In the genomic region with DNA sequence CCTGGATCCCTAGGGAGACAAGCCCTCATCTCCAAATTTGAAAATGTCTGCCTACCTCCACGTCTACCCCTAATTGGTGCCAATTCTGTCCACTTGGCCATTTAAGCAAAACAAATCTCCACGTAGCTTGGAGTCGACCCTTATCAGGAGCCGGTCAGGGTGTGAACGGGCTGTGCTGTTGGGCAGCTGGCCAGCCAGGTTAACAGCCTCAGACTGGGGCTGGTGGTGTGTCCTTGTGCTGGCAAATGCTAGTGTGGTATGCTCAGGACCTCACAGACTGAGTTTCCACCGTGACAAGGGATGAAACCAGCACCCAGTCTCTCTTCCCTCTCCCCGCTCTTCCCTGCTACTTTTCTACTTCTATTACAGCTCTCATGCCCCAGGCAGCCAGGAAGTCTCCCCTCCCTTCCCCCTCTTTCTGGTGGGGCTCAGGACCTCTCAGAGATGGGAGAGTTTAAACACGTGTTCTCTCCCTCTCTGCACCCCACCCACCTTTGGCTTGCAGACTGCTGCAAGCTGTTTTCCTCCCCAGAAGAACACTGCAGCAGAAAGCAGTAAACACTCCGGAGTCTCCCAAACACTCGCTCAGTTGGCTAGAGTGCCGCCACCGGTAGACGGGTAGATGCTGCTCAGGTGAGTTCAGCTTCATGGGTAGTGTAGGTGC, we compare ENCODE assay signal across 8 mouse cellular contexts. TPM values are rescaled to one million over a fixed set of nuclear protein-coding genes. Genes with fewer than 3 reads are reported as not detected.
DNase-seq lines count a peak whose midpoint lies in the region.

No protein-coding gene starts in this region.

- H3K36me3 ChIP-seq in heart, embryonic 10.5 days: no peaks in the 10 kb centered on the region
- H3K36me3 ChIP-seq in limb, embryonic 10.5 days: no peaks in the 10 kb centered on the region

- peak overlapping the region; percentile 59 for H3K27ac ChIP-seq in heart, embryonic 10.5 days
- peak overlapping the region; percentile 59 for H3K27ac ChIP-seq in limb, embryonic 10.5 days

- 46% methylated on average over 13 of the region's 13 CpGs for WGBS in heart, embryonic 10.5 days
- 57% methylated on average over 13 of the region's 13 CpGs for WGBS in limb, embryonic 10.5 days

- H3K9me3 ChIP-seq in heart, embryonic 10.5 days: no peaks in the 10 kb centered on the region
- H3K9me3 ChIP-seq in limb, embryonic 10.5 days (replicated peaks): no peaks in the 10 kb centered on the region

- no peaks in the 10 kb centered on the region for H3K27me3 ChIP-seq in heart, embryonic 10.5 days (ENCODE audit: insufficient read depth, poor library complexity, severe bottlenecking)
- no peaks in the 10 kb centered on the region for H3K27me3 ChIP-seq in limb, embryonic 10.5 days (ENCODE audit: low read depth, poor library complexity, severe bottlenecking)

- peak; percentile 30 for DNase-seq in CD4-positive helper T cell, adult 2 months (ENCODE audit: low read depth, low spot score)
- DNase-seq in R1 (ENCODE audit: low read depth, low spot score): peak; percentile 30
- no peak for DNase-seq in heart, embryonic 10.5 days (ENCODE audit: low spot score)
- no peak for DNase-seq in limb, embryonic 10.5 days (ENCODE audit: low spot score)
- peak; percentile 43 for DNase-seq in naive thymus-derived CD4-positive, alpha-beta T cell, adult 2 months (ENCODE audit: low read depth)
- DNase-seq in B cell, adult 2 months: no peak
- DNase-seq in retina, embryonic 14.5 days (ENCODE audit: low spot score): no peak
- DNase-seq in left cerebral cortex, adult 18-20 months (ENCODE audit: low spot score in 2 of 2): no peak

- peaks cover 55% of the 10 kb centered on the region for H3K4me1 ChIP-seq in heart, embryonic 10.5 days
- H3K4me1 ChIP-seq in limb, embryonic 10.5 days: peaks cover 63% of the 10 kb centered on the region

- H3K4me3 ChIP-seq in heart, embryonic 10.5 days: no peak overlapping the region
- no peak overlapping the region for H3K4me3 ChIP-seq in limb, embryonic 10.5 days

RNA-seq across cellular contexts. Expression of gene Hpcal1, which starts 37.2 kb away (rescaled TPM):
- polyA plus RNA-seq in heart, embryonic 10.5 days (2016; fragmentation: Nextera tagmentation; extraction: Ambion mirVana): 18.4 and 25.4 TPM in 2 replicates
- polyA plus RNA-seq in limb, embryonic 10.5 days (2016; fragmentation: Nextera tagmentation; extraction: Ambion mirVana): 34.2 and 35.3 TPM in 2 replicates
- 10 to 100 TPM; 80.0 to 93.6 TPM for total RNA-seq in left cerebral cortex, adult 18-20 months (2021)

Comparison
In these comparisons a context has a peak if more than half of its experiments do, and no peak if none do; other contexts are left out.
1. DNase-seq: peak in CD4-positive helper T cell, adult 2 months (single experiment), R1 (single experiment) and naive thymus-derived CD4-positive, alpha-beta T cell, adult 2 months (single experiment); none in heart, embryonic 10.5 days (single experiment), limb, embryonic 10.5 days (single experiment), B cell, adult 2 months (0 of 2), retina, embryonic 14.5 days (single experiment) and left cerebral cortex, adult 18-20 months (0 of 2).